Mouse (Mus musculus) lung, embryonic 14.5 days (tissue): ENCODE measurements around the gene Atp5mpl. TPM values are rescaled to one million over a fixed set of nuclear protein-coding genes. Genes with fewer than 3 reads are reported as not detected.

Source experiments
- ATAC-seq: fragments of 200-750 bp; cut with Nextera tagmentation; 2 replicates; pipeline ENCODE4 v1.8.0; 2017; ENCODE audit warnings: mild to moderate bottlenecking, moderate TSS enrichment, moderate library complexity; ENCODE audit not compliant: insufficient read depth
- DNase-seq: peaks from one replicate; pipeline ENCODE4 v3.0.0-alpha.2; 2015
- H3K27ac ChIP-seq: fragments of 300-500 bp; sonication (generic); 2 replicates; pipeline ENCODE4 v1.5.1; 2014; ENCODE audit warnings: low read depth, mild to moderate bottlenecking, moderate library complexity
- H3K27me3 ChIP-seq: fragments of 300-500 bp; sonication (generic); 2 replicates; pipeline ENCODE4 v1.6.1; 2014; ENCODE audit warnings: low read length, control low read depth; ENCODE audit not compliant: insufficient read depth
- H3K36me3 ChIP-seq: fragments of 300-500 bp; sonication (generic); 2 replicates; pipeline ENCODE4 v1.6.1; 2014; ENCODE audit warnings: control low read depth; ENCODE audit not compliant: insufficient read depth
- H3K4me1 ChIP-seq: fragments of 300-500 bp; sonication (generic); 2 replicates; pipeline ENCODE4 v1.6.1; 2014; ENCODE audit warnings: antibody characterized with exemption, control low read depth; ENCODE audit not compliant: insufficient read depth
- H3K4me2 ChIP-seq: fragments of 300-500 bp; sonication (generic); 2 replicates; pipeline ENCODE4 v1.6.1; 2014; ENCODE audit warnings: mild to moderate bottlenecking
- H3K4me3 ChIP-seq: fragments of 300-500 bp; sonication (generic); 2 replicates; pipeline ENCODE4 v1.5.1; 2014; ENCODE audit warnings: low read depth, low read length
- H3K9ac ChIP-seq: fragments of 300-500 bp; sonication (generic); 2 replicates; pipeline ENCODE4 v1.6.1; 2014
- H3K9me3 ChIP-seq: fragments of 300-500 bp; sonication (generic); 2 replicates; pipeline ENCODE4 v1.6.1; 2016; ENCODE audit warnings: low read depth, low read length, control low read depth
- CTCF ChIP-seq: IDR thresholded peaks from 2 replicates; pipeline ENCODE4 v1.5.1; 2016; ENCODE audit warnings: antibody characterized with exemption, low read depth
- WGBS: fragments of 180-500 bp; shearing (Covaris S2); extraction: QIAGEN DNeasy Blood & Tissue Kit; methylation state at CpG from one replicate; pipeline ENCODE4 v1.1.7; 2014; 5-methylcytosine and 5-hydroxymethylcytosine counted together
- polyA plus RNA-seq: library from polyadenylated mRNA; unstranded; fragments of >200 nt; fragmentation: Nextera tagmentation; extraction: Ambion mirVana; gene quantifications from 2 replicates; pipeline ENCODE4 v1.2.1, GENCODE M21; 2014

The Atp5mpl gene
- polyA plus RNA-seq, 1 experiment from 2014 or later, result 647 TPM

DNA sequence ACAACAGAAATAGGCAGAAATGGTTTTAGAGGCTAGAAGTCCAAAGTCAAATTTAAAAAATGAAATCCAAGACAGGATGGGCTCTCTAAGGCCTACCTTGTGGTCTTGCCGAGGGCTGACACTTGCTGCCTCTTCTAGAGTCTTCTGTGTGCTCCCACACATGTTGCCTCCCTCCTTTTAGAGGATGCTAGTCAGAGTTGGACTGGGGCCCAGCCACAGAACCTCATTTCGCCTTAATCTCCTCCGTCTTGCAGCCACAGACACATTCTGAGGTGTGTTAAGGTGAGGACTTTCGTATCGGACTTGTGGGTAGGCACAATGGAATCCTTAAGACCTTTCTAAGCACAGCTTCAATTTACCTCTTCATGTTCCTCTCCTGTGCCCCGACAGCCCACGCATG, 54.0 kb downstream of the Atp5mpl start:
- Histone ChIP-seq H3K27me3 (no peaks in the 10 kb centered on the region), H3K4me2 (no peak overlapping the region), H3K4me3 (no peak overlapping the region), H3K4me1 (peaks cover 5% of the 10 kb centered on the region; the same call in 1 of the 2 replicates), H3K36me3 (no peaks in the 10 kb centered on the region), H3K9ac (no peak overlapping the region), H3K27ac (no peak overlapping the region; the same call in 1 of the 2 replicates), H3K9me3 (no peaks in the 10 kb centered on the region)
- DNase-seq, result no peak
- ATAC-seq, result no peak
- WGBS, result 75% methylated on average over 7 of the region's 7 CpGs
- TF ChIP-seq CTCF, result no peak

GRCm38 (mm10) chr12:111911796-111912195, 55.0 kb downstream of the Atp5mpl start:
- Histone ChIP-seq H3K36me3 (no peaks in the 10 kb centered on the region), H3K4me1 (peaks cover 4% of the 10 kb centered on the region; the same call in 1 of the 2 replicates), H3K4me3 (no peak overlapping the region), H3K9me3 (no peaks in the 10 kb centered on the region), H3K9ac (no peak overlapping the region), H3K4me2 (no peak overlapping the region), H3K27me3 (no peaks in the 10 kb centered on the region), H3K27ac (no peak overlapping the region)
- WGBS, result 90% methylated on average over 2 of the region's 2 CpGs
- no peak for TF ChIP-seq CTCF
- DNase-seq, result no peak
- ATAC-seq, result no peak

Other genes with a start within 250 kb of the Atp5mpl start
- gene Klc1, start 208.1 kb downstream of the Atp5mpl start, polyA plus RNA-seq, result 90.5 and 96.7 TPM in 2 replicates
- 15.7 and 16.9 TPM in 2 replicates for gene Xrcc3, start 153.1 kb downstream of the Atp5mpl start, polyA plus RNA-seq
- 111 and 112 TPM in 2 replicates for gene Zfyve21, start 152.8 kb downstream of the Atp5mpl start, polyA plus RNA-seq
- 28.9 and 29.0 TPM in 2 replicates for gene Ppp1r13b, start 58.9 kb downstream of the Atp5mpl start, polyA plus RNA-seq
- gene Tdrd9, start 4.6 kb upstream of the Atp5mpl start, polyA plus RNA-seq, result 0.15 and 0.18 TPM in 2 replicates
- gene Rd3l, start 14.3 kb upstream of the Atp5mpl start, polyA plus RNA-seq, result not detected in 2 replicates
- gene Aspg, start 139.7 kb upstream of the Atp5mpl start, polyA plus RNA-seq, result 1.6 TPM in 2 replicates
- 2.2 and 2.3 TPM in 2 replicates for gene Kif26a, start 179.2 kb upstream of the Atp5mpl start, polyA plus RNA-seq